Mouse (Mus musculus) frontal cortex, postnatal 25 days (tissue): ENCODE measurements around the gene Sp8.

Experiments
- DNase-seq, 2 experiments: peaks; one replicate each; pipeline ENCODE4 v3.0.0; 2022; ENCODE audit warnings: low spot score in 2 of 2

Gene Sp8

DNA sequence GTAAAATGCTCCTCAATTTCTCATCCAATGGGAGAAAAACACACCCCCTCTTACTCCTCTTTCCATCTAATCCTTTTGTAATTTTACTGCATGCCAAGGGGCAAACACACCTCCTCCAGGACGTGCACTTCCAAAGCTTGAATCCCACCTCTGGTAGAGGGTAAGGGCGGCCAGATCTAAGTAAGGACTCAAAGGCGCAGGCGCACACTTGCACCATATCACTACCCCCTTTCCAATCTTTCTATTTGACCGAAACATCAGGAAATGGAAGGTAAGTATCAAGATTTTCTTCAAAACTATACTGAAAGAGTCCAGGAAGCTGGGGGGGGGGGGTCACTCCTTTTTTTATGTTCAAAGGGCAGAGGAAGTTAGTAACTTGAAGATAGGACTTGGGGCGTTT, at the start of gene Sp8:
Sp8 (plus strand) TSS at position 109 of the 400 bp plus-strand sequence.
- DNase-seq, result no peak

DNA sequence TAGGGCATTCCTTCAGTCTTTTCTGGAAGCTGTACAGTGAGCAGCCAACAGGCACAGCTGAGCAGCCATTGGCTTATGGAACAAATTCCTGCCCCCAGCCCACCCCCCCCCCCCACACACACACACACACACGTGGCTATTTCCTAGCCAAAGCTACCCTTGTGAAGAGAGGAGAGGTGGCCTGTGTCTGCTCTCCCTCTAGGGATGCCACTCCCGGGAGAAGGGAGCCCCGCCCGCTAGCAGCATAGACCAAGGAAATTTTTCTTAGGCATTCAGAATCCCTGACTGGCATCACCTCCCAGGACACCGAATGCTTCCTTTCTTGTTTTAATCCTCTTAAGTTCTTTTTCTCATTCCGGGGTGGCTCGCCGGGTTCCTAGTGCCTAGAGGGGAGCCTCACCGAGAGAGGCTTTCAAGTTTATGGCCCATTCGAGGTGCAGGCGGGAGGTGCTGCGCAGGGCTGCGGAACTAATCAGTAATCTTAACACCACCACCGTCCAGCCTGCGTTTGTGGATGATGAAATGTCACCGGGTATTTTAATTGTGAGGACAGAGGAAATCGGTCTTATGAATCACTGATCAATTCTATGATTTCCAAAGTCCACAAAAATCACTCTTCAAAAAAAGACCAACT, 34.7 kb upstream of the Sp8 start:
- no peak for DNase-seq

DNA sequence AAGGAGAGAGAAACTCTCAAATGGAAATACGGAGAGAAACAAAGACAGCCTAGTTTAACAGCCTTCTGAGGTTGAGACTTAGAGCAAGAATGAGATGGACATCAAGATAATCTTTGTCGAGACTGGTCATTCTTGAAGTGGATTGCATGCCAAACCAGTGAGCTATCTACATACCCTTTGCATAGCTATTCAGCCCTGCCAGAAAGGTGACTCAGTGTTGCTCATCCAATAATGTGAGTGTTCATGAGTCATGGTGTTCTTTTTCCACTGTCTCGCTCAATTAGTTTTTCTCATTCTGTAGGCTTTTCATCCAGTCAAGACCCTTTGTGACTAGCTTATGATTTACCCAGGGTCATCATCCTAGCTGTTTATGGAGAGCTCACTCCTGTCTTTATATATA, 31.6 kb upstream of the Sp8 start:
- no peak for DNase-seq

DNA sequence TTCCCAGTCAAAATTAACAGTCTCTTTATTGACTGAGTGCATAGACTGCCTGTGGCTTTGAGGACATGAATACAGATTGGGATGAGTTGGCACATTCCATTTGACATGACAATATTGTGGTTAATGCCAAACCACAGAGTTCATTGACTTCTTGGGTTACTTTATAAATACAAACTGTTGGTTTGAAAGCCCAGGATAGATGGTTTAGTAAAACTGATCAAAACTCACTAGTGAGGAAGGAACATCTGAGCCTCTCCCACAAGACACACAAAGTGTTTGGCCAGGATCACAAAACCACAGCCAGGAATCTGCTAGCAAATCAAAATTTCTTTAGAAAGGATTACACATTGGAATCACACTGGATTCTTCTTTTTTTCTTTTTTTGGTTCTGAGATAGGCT, 30.0 kb upstream of the Sp8 start:
- DNase-seq, result no peak

DNA sequence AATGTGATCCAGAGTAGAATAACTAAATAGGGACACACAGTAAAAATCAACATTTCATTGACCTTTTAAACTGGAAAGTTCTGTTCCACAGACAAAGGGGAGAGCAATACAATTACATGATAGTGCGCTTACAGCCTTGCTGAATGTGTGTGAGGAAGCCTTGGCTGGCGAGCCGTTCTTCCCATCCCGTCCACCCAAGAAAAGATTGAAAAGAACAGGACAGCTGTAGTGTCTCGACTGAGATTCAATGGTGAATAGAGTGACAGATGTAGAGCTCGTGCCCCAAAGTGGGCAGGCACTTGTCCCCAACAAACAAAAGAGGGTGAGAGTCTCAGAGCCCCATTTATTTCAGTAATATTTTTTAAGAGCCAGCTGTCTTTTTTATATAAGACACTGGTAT, 16.2 kb upstream of the Sp8 start:
- DNase-seq, result no peak

DNA sequence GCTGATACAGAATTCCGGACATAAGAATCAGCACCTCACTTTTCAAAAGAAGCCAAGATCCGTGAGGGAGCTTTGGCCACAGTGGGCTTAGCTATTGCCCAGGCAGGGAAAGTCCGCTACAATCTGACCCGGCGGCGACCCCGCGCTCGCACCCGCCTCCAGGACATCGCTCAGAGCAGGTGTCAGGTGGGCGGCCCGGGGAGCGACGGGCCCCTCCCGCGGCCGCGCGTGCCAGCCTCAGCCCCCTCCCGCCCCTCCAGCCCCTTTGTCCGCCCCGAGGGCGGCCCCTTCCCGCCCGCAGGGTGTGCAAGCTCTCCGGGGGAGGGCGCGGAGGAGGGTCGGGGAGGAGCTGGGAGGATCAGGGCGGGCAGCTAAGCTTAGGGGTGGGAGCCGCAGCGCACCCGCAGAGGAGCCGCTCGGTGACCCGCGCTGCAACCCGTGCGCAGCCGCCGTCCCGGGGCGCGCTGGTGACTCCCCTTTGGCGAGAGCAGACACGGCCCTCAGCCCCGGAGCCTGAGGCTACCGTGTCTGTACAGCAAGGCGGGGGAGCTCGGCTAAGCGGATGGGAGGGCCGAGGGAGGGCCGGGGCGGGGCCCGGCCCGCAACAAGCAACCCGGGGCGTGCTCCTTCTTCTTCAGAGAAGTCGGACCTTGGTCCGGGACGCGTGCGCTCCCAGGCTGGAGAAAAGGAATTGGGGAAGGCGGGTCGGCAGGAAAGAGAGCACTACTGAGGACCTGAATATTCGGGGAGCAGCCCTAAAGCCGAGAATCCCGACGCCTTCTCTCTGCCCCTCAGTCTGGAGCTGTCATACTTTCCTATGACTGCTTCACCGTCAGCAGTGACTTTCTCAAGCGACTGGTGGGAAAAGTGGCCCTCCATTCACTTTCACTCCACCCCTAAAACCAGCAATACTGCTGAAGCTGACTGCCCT, 9.5 kb upstream of the Sp8 start:
- DNase-seq, result no peak

DNA sequence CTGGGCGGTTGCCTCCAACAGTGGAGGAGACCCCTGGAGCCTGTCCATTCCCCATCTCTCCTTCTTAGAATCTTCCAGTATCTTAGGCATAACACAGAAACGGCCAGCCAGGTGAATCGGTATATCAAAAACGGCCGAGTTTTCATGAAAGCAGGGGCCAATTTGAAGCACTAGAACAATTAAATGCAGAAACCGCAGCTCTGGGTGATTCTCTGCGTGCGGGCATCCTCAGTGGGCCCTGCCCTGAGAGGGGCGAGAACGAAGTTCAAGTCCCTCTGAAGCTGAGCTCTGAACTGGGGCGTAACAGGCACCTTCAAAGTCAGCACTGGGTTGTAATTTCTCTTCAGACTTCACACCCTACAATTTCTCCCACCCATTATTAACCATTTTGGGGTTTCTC, 8.8 kb upstream of the Sp8 start:
- no peak for DNase-seq

DNA sequence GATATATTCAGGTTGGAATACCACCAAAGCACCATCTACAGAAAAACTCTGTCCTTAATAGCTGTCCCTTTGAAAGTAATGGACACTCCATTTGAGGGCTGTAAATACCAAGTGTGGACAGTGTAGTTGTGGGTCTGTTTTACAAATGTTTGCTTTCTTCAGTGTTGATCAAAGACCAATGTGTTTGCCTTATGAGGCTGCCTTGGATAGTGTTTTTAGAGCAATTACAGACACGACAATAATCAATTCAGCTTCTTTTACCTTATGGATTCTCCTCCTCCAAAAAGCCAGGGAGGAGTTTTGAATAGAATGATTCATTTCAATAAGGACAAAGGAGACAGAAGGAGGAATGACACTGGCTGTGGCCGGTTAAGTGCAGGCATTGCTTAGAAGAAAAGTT, 7.9 kb upstream of the Sp8 start:
- no peak for DNase-seq

DNA sequence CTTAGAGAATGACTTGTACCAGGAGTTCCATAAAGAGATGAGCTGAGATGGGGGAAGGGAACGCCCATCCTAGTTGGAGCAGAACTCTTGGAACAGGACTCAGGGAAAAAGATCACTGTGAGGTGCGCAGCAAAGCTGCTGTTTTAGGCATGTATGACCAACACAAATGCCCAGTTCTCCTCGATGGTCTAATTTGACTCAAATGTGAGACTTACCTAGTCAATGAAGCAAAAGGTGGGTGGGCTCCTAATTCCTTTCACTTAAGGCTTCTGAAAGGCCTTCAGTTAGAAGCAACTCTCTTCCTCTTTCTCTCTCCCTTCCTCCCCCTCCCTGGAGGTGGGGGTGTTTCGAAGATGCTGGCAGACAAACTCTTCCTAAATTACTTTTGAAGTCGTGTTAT, 6.7 kb upstream of the Sp8 start:
- DNase-seq, result no peak

DNA sequence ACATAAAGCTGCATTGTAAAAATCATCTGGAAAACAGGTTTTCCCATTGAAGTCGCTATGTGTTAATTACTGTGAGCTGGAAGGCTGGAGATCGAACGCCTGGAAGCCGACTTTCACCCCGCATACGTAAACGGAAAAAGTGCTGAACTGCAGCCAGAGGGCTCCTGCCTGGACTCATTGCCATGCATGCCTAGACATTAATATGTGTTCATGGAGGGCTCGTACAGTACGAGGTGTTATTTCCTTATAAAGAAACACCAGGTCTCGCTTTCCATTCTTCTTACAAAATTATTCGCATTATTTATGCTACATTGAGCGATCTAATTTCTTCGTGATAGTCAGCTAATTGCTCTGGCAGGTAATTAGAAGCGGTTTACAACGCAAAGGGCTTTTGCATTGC, 5.8 kb upstream of the Sp8 start:
- DNase-seq, result no peak

DNA sequence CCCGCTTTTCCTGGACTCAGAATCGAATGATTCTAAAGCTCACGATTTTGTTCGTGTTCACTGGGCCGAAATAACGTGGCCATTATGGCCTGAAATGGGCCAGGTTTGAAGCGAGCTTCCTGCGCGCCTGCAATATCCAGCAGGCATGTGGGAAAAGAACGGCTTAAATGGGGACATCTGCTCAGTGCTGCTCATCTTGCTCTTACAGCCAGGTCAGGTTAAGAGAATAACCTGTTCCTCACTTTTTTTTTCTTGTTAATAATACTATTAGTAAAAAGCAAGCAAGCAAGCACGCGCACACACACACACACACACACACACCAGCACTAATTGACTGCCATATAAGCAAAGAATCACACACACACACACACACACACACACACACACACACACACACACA, 5.3 kb upstream of the Sp8 start:
- DNase-seq, result no peak

DNA sequence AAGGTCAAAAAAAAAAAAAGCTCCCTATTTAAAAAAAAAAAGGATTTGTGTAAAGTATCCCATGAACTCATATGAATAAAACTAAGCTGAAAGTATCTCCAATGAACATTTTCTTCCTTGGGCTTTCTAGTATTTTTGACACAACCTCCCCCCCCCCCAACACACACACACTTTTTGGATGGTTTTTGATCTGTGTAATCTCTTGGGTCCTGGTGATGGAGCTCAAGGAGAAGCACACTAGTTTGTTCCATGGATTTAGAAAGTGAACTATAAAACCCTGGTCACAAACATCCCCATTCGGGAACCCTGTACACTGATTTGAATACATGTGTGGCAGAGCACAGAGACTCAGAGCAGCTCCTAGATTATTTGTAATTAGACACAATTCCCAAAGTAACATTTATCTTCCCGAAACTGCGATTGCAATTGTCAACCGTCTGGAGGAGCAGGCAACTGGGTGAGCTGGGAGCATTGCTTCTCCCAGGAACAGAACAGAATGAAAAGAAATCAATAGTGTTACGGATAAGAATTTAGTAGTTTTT, 4.7 kb upstream of the Sp8 start:
- DNase-seq, result no peak

DNA sequence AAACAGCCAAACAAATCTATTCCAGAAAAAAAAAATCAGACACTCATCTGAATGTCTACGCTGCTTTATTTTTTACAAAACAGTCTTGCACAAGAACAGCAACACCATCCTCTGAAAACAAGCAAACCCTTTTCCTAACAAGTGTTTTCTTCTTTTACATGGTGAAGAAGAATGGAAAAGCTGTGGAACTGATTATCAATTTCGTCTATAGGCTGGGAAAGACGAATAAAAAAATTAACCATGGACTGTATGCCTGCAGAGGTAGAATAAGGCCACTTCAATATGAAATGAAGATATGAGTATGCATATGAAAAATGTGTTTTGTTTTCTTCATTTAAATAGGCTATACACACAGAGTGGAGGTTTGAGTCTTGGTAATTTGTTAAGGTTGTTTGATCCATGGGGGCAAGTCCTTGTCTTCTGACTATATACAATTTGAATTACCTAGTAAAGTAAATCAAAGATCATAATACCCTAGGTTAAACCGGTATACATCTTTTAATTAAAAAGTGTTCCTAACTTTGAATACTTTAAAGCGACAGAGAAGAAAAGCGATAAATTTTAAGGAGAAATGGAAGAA, 4.1 kb upstream of the Sp8 start:
- DNase-seq, result no peak

DNA sequence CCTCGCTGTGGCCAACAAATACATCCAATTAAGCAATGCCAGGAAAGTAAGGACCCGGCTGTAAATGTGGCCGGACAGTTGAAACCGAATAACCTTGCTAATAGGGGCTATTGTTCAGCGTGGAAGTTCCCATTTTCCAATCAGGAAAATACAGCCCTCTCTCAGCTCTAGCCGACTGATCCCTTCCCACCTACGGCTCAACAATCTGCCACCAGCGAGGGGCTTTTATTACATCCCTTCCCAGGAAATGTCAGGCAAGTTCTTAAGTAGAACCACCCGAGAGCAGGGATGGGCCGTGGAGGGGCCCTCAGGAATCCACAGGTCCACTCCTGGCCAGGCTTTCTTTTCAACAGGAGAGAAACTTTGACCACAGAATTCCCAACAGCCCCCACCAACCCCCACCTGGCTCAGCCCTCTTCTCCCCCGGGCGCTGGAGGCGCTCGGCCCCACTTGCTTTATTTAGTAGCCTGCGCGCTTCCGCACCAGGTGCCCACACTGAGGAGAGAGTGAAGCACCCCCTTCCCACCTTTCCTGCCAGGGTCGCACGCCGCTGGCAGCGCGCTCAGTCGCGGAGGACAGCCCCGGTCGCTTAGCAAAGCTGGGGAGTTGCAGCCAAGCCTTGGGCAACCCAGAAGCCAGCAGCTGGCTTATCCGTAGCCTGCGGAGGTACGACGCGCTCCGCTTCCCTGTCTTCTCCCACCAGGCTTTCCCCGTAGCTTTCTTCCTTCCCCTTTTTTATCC, 3.3 kb upstream of the Sp8 start:
- no peak for DNase-seq

DNA sequence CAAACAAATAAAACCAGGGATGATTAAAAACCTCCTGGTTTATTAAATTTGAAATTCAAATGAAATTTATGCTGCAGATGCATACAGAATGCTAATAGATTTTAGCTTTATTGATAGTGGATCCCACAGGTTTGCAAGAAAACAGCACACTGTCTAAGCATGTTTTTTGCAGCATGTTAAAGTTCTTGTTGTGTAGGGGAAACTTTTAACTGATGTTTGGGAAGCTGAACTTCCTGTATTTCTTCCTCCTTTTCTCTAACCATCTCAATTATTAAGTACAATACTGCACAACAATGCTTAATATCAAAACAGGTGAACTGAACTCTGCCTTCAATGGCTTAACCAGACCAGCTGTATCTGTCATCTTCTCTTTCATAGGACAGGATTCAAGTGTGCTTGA, 2.0 kb upstream of the Sp8 start:
- no peak for DNase-seq

DNA sequence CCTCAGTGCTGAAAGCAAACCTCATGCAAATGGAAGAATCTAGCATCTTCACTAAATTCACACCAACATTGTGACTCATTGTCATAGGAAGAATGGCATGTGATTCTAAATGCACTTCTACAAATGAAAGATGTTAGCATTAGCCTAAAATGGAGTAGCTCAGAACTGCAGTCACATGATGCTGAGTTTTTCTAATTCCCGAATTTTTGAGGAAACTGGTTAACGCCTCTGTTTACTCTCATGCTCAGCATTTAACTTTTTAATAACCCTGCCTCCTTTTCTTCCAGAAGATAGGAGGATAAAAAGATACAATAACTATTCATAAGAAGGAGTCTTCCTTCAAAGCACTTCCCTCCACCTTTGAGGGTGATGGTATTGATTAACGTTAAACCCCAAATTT, 1.3 kb upstream of the Sp8 start:
- no peak for DNase-seq

DNA sequence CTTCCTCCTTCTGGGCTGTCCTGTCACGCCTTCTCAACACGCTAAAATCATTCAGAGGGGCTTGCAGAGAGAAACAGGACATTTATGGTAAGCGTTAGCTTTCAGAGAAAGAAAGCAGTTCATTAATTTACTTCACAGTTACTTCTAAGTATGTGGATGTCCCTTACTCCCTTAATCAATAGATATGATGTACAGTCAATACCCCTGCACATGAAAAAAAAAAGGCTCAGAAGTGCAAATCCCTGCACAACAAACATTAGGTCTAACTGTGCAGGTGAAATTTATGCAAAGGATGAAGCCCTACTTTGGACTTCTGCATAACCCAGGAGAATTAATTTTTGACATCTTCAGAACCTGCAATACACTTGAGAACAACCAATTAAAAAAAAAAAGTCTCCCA, 778 bp upstream of the Sp8 start:
- DNase-seq, result no peak

DNA sequence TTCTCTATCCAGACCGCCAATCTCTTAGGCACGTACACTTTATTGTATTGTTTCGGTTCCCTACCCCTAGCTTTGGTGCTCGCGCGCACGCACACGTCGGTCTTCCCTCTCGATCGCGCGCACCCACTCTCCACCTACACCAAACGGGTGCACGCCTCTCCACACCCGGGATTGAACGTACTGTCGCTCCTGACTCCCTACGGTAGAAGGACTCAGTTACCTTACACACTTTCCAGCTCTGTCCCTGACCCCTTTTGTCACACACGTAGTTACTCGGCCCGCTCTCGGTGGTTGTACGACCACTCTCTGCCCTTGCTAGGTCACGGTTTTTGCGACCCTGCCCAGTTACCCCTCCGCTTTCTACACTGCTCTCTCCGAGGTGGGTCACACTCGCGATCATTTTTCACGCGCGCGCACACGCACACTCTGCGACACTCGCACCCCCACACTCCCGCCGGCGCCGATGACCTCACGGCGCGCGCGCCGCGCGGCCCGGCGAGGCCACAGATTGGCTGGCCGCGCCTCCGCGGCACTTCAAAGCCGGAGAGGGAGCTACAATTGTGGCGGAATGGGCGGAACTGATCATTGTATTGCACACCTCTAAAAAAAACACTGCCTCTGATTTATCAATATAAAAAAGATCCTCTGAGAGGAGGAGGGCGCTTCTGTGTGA, 656 bp downstream of the Sp8 start:
- no peak for DNase-seq

DNA sequence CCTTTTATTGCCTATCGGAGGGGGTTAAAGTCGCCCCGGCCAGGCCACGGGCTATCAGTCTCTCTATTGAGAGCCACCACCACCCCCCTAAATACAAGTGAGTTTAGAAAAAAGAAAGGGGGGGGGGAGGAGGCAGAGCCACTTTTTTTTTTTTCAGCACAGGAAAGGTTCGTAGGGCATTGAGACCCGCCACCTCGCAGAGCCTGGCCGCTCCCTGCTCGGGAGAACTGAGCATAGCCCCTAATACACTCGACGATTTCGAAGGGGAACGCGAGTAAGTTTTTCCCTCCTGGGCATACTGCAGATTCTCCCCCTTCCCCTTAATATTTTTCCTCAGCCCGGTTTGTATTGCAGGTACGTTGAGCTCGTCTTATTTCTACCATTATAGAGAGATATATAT, 1.3 kb downstream of the Sp8 start:
- DNase-seq, result no peak

DNA sequence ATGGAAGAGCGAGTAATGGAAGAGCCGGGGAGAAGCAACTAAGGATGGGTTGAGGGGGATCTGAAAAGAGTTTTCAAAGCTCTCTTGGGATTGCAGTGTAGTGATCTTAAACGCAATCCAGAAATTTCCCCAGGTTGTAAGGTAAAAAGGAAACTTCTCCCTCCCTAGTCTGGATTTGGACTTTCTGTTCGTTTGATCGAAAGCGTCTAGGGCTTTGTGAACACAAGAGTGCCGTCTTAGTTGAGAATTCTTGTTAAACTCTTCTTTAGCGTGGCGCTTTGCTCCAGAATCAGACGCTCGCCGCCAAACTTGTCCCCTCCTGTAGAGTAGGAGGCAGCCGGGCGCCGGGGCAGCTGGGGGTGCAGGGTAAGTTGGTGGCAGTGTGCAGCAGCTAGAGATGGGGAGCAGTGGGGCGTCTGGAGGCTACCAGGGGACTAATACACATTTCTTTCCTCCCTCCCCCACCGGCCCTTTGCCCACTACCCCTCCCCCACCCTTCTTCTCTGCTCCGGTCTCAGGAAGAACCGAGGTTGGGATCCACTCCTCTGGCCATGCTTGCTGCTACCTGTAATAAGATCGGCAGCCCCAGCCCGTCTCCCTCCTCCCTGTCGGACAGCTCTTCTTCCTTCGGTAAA, 1.8 kb downstream of the Sp8 start:
- DNase-seq, result no peak
